Mouse (Mus musculus) frontal cortex, postnatal 36 days (tissue): ENCODE results near the gene Wfdc16.
"Not testable (repeated sequence)": the region's sequence is repeated elsewhere in the genome, so short reads cannot be mapped to it uniquely, and the experiment has no call there.

Experiments used
- DNase-seq, 2 experiments: peaks; one replicate each; pipeline ENCODE4 v3.0.0; 2022; ENCODE audit warnings: low spot score in 2 of 2

The Wfdc16 gene

GRCm38 (mm10) chr2:164638696-164639095 is at the start of gene Wfdc16:
Gene Wfdc16, minus strand, starts transcription at chr2:164638796.
- no peak for DNase-seq

GRCm38 (mm10) chr2:164684807-164685206 is 46.2 kb upstream of the Wfdc16 start, which contains the start of gene Wfdc13:
Gene Wfdc13, plus strand, starts transcription at chr2:164685107.
- DNase-seq, result no peak

- DNase-seq, result no peak
Measured at GRCm38 (mm10) chr2:164679906-164680305, 41.3 kb upstream of the Wfdc16 start.

GRCm38 (mm10) chr2:164678848-164679625 is 40.4 kb upstream of the Wfdc16 start:
- DNase-seq, result peak; percentile 47 to 60

GRCm38 (mm10) chr2:164676916-164677685 is 38.5 kb upstream of the Wfdc16 start:
- DNase-seq, result no peak

- no peak for DNase-seq
Measured at GRCm38 (mm10) chr2:164676103-164676502, 37.5 kb upstream of the Wfdc16 start.

- peak; percentile 2 to 4 for DNase-seq
Measured at GRCm38 (mm10) chr2:164673987-164674386, 35.4 kb upstream of the Wfdc16 start, which contains the start of gene Wfdc11. Gene Wfdc11, minus strand, starts transcription at chr2:164674087.

GRCm38 (mm10) chr2:164670938-164671337 is 32.3 kb upstream of the Wfdc16 start:
- no peak for DNase-seq

GRCm38 (mm10) chr2:164670261-164670660 is 31.7 kb upstream of the Wfdc16 start:
- no peak for DNase-seq

GRCm38 (mm10) chr2:164664851-164665250 is 26.3 kb upstream of the Wfdc16 start:
- DNase-seq, result no peak

GRCm38 (mm10) chr2:164656483-164656882 is 17.9 kb upstream of the Wfdc16 start, which contains the start of gene Wfdc9:
Gene Wfdc9, minus strand, starts transcription at chr2:164656583.
- DNase-seq, result no peak

GRCm38 (mm10) chr2:164655858-164656257 is 17.3 kb upstream of the Wfdc16 start, which contains the start of gene Wfdc10:
Gene Wfdc10, plus strand, starts transcription at chr2:164656046.
- DNase-seq, result peak in 1 of 2 experiments; percentile 2

- peak in 1 of 2 experiments; percentile 3 for DNase-seq
Measured at GRCm38 (mm10) chr2:164641881-164642673, 3.5 kb upstream of the Wfdc16 start.

- DNase-seq, result no peak
Measured at GRCm38 (mm10) chr2:164641129-164641528, 2.5 kb upstream of the Wfdc16 start.

- DNase-seq, result no peak
Measured at GRCm38 (mm10) chr2:164635266-164635665, 3.3 kb downstream of the Wfdc16 start.

GRCm38 (mm10) chr2:164621775-164622174 is 16.8 kb downstream of the Wfdc16 start:
- DNase-seq, result no peak

GRCm38 (mm10) chr2:164619050-164619449 is 19.5 kb downstream of the Wfdc16 start:
- DNase-seq, result no peak

- DNase-seq, result no peak
Measured at GRCm38 (mm10) chr2:164615386-164615785, 23.2 kb downstream of the Wfdc16 start.

GRCm38 (mm10) chr2:164613471-164613870 is 25.1 kb downstream of the Wfdc16 start, which contains the start of the genes Wfdc6b and Wfdc8:
Gene Wfdc6b, plus strand, starts transcription at chr2:164613522.
Gene Wfdc8, minus strand, starts transcription at chr2:164613626.
- not testable (repeated sequence) for DNase-seq

- no peak for DNase-seq
Measured at GRCm38 (mm10) chr2:164608781-164609180, 29.8 kb downstream of the Wfdc16 start.

GRCm38 (mm10) chr2:164604411-164604810 is 34.2 kb downstream of the Wfdc16 start:
- peak in 1 of 2 experiments; percentile 6 for DNase-seq
